Mouse (Mus musculus): Measurements from ENCODE around the gene Dhx35. TPM values are rescaled to one million over a fixed set of nuclear protein-coding genes. Genes with fewer than 3 reads are reported as not detected.

Dhx35 gene
- polyA plus RNA-seq, 1 experiment = 28.5 TPM

- Histone ChIP-seq H3K4me3 (ENCODE audit: insufficient read depth, low read length) (peak overlapping the region; percentile 66), H3K27ac (ENCODE audit: insufficient read depth, low read length) (no peak overlapping the region), H3K4me1 (ENCODE audit: control insufficient read depth, insufficient read depth, low read length) (peaks cover 4% of the 10 kb centered on the region; the same call in 1 of the 2 replicates)
- no peak for TF ChIP-seq POLR2A (IDR thresholded peaks at IDR 0.05; ENCODE audit: extremely low read depth, insufficient read depth, low read length)
- TF ChIP-seq CTCF (IDR thresholded peaks at IDR 0.05; ENCODE audit: extremely low read depth, insufficient read depth, low read length) = no peak
These were observed 436 bp downstream of the Dhx35 start for GRCm38 (mm10) chr2:158795043-158795442.

- Histone ChIP-seq H3K4me1 (ENCODE audit: control insufficient read depth, insufficient read depth, low read length) (peaks cover 4% of the 10 kb centered on the region; the same call in 1 of the 2 replicates), H3K27ac (ENCODE audit: insufficient read depth, low read length) (no peak overlapping the region), H3K4me3 (ENCODE audit: insufficient read depth, low read length) (no peak overlapping the region)
- no peak for TF ChIP-seq POLR2A (IDR thresholded peaks at IDR 0.05; ENCODE audit: extremely low read depth, insufficient read depth, low read length)
- no peak for TF ChIP-seq CTCF (IDR thresholded peaks at IDR 0.05; ENCODE audit: extremely low read depth, insufficient read depth, low read length)
These were observed 1.3 kb downstream of the Dhx35 start for GRCm38 (mm10) chr2:158795875-158796274.

- TF ChIP-seq CTCF (IDR thresholded peaks at IDR 0.05; ENCODE audit: extremely low read depth, insufficient read depth, low read length) = no peak
- no peak for TF ChIP-seq POLR2A (IDR thresholded peaks at IDR 0.05; ENCODE audit: extremely low read depth, insufficient read depth, low read length)
These were observed 4.7 kb downstream of the Dhx35 start for GRCm38 (mm10) chr2:158799328-158799727.

GRCm38 (mm10) chr2:158800788-158801187 is 6.2 kb downstream of the Dhx35 start:
- Histone ChIP-seq H3K27ac (ENCODE audit: insufficient read depth, low read length) (no peak overlapping the region), H3K4me1 (ENCODE audit: control insufficient read depth, insufficient read depth, low read length) (no peaks in the 10 kb centered on the region), H3K4me3 (ENCODE audit: insufficient read depth, low read length) (no peak overlapping the region)
- TF ChIP-seq POLR2A (IDR thresholded peaks at IDR 0.05; ENCODE audit: extremely low read depth, insufficient read depth, low read length) (no peak), CTCF (IDR thresholded peaks at IDR 0.05; ENCODE audit: extremely low read depth, insufficient read depth, low read length) (no peak)

More at GRCm38 (mm10) chr2:158799328-158799727, 4.7 kb downstream of the Dhx35 start:
- no peak overlapping the region for H3K4me3 ChIP-seq (ENCODE audit: insufficient read depth, low read length)
- no peak overlapping the region for H3K27ac ChIP-seq (ENCODE audit: insufficient read depth, low read length)
- H3K4me1 ChIP-seq (ENCODE audit: control insufficient read depth, insufficient read depth, low read length) = peaks cover 2% of the 10 kb centered on the region; the same call in 1 of the 2 replicates

- TF ChIP-seq CTCF (IDR thresholded peaks at IDR 0.05; ENCODE audit: extremely low read depth, insufficient read depth, low read length) (no peak), POLR2A (IDR thresholded peaks at IDR 0.05; ENCODE audit: extremely low read depth, insufficient read depth, low read length) (no peak)
These were observed 9.0 kb downstream of the Dhx35 start for GRCm38 (mm10) chr2:158803575-158803974.

GRCm38 (mm10) chr2:158815686-158816085 is 21.1 kb downstream of the Dhx35 start:
- no peak for TF ChIP-seq POLR2A (IDR thresholded peaks at IDR 0.05; ENCODE audit: extremely low read depth, insufficient read depth, low read length)
- no peak for TF ChIP-seq CTCF (IDR thresholded peaks at IDR 0.05; ENCODE audit: extremely low read depth, insufficient read depth, low read length)
- Histone ChIP-seq H3K4me1 (ENCODE audit: control insufficient read depth, insufficient read depth, low read length) (peaks cover 2% of the 10 kb centered on the region; the same call in 1 of the 2 replicates), H3K4me3 (ENCODE audit: insufficient read depth, low read length) (no peak overlapping the region), H3K27ac (ENCODE audit: insufficient read depth, low read length) (no peak overlapping the region)

More at GRCm38 (mm10) chr2:158803575-158803974, 9.0 kb downstream of the Dhx35 start:
- no peaks in the 10 kb centered on the region for H3K4me1 ChIP-seq (ENCODE audit: control insufficient read depth, insufficient read depth, low read length)
- no peak overlapping the region for H3K27ac ChIP-seq (ENCODE audit: insufficient read depth, low read length)
- no peak overlapping the region for H3K4me3 ChIP-seq (ENCODE audit: insufficient read depth, low read length)

GRCm38 (mm10) chr2:158816239-158816638 is 21.6 kb downstream of the Dhx35 start:
- no peak overlapping the region for H3K4me3 ChIP-seq (ENCODE audit: insufficient read depth, low read length)
- peaks cover 2% of the 10 kb centered on the region; the same call in 1 of the 2 replicates for H3K4me1 ChIP-seq (ENCODE audit: control insufficient read depth, insufficient read depth, low read length)
- TF ChIP-seq CTCF (IDR thresholded peaks at IDR 0.05; ENCODE audit: extremely low read depth, insufficient read depth, low read length) = no peak
- no peak for TF ChIP-seq POLR2A (IDR thresholded peaks at IDR 0.05; ENCODE audit: extremely low read depth, insufficient read depth, low read length)
- no peak overlapping the region for H3K27ac ChIP-seq (ENCODE audit: insufficient read depth, low read length)

GRCm38 (mm10) chr2:158817708-158818107 is 23.1 kb downstream of the Dhx35 start:
- TF ChIP-seq CTCF (IDR thresholded peaks at IDR 0.05; ENCODE audit: extremely low read depth, insufficient read depth, low read length) (no peak), POLR2A (IDR thresholded peaks at IDR 0.05; ENCODE audit: extremely low read depth, insufficient read depth, low read length) (no peak)
- no peak overlapping the region for H3K4me3 ChIP-seq (ENCODE audit: insufficient read depth, low read length)

GRCm38 (mm10) chr2:158828124-158828523 is 33.5 kb downstream of the Dhx35 start:
- Histone ChIP-seq H3K4me1 (ENCODE audit: control insufficient read depth, insufficient read depth, low read length) (peaks cover 5% of the 10 kb centered on the region; the same call in 1 of the 2 replicates), H3K27ac (ENCODE audit: insufficient read depth, low read length) (no peak overlapping the region), H3K4me3 (ENCODE audit: insufficient read depth, low read length) (no peak overlapping the region)
- TF ChIP-seq POLR2A (IDR thresholded peaks at IDR 0.05; ENCODE audit: extremely low read depth, insufficient read depth, low read length) (no peak), CTCF (IDR thresholded peaks at IDR 0.05; ENCODE audit: extremely low read depth, insufficient read depth, low read length) (no peak)

More at GRCm38 (mm10) chr2:158817708-158818107, 23.1 kb downstream of the Dhx35 start:
- Histone ChIP-seq H3K27ac (ENCODE audit: insufficient read depth, low read length) (no peak overlapping the region), H3K4me1 (ENCODE audit: control insufficient read depth, insufficient read depth, low read length) (peaks cover 2% of the 10 kb centered on the region; the same call in 1 of the 2 replicates)

GRCm38 (mm10) chr2:158829746-158830145 is 35.1 kb downstream of the Dhx35 start:
- Histone ChIP-seq H3K4me3 (ENCODE audit: insufficient read depth, low read length) (no peak overlapping the region), H3K27ac (ENCODE audit: insufficient read depth, low read length) (no peak overlapping the region), H3K4me1 (ENCODE audit: control insufficient read depth, insufficient read depth, low read length) (peaks cover 9% of the 10 kb centered on the region; the same call in 1 of the 2 replicates)
- no peak for TF ChIP-seq CTCF (IDR thresholded peaks at IDR 0.05; ENCODE audit: extremely low read depth, insufficient read depth, low read length)
- no peak for TF ChIP-seq POLR2A (IDR thresholded peaks at IDR 0.05; ENCODE audit: extremely low read depth, insufficient read depth, low read length)

Measured in cortical plate, adult 2 months (tissue).